In genomic region chr7:84022462-84022861, GRCm38 (mm10) we compare ENCODE assay signal across 12 mouse cellular contexts.
"Had no signal": no experiment of that assay in that cellular context is flagged by ENCODE, and none has a peak within 500 bp of the region (broad histone marks: within the 10 kb centered on the region; RNA-seq: fewer than 3 reads in every experiment).

No protein-coding gene starts in this region.

- DNase-seq: kidney, adult 18-20 months; kidney, postnatal 25 days; liver, embryonic 13.5 days; lung, embryonic 14.5 days; thymus, postnatal 25 days had no signal

- H3K4me2 ChIP-seq: liver, embryonic 13.5 days; lung, embryonic 14.5 days; midbrain, embryonic 12.5 days; midbrain, embryonic 15.5 days; neural tube, embryonic 13.5 days had no signal

- H3K27ac ChIP-seq: kidney, postnatal 0 days; liver, embryonic 13.5 days; macrophage; midbrain, embryonic 12.5 days; midbrain, embryonic 15.5 days; neural tube, embryonic 13.5 days had no signal

- H3K36me3 ChIP-seq: liver, embryonic 13.5 days; midbrain, embryonic 12.5 days; midbrain, embryonic 15.5 days; neural tube, embryonic 13.5 days had no signal

- H3K9ac ChIP-seq: liver, embryonic 13.5 days; lung, embryonic 14.5 days; midbrain, embryonic 12.5 days; midbrain, embryonic 15.5 days; neural tube, embryonic 13.5 days had no signal

- H3K9me3 ChIP-seq: liver, embryonic 13.5 days; midbrain, embryonic 12.5 days; midbrain, embryonic 15.5 days; neural tube, embryonic 13.5 days had no signal

- ATAC-seq: lung, postnatal 0 days; midbrain, embryonic 15.5 days had no signal

- H3K4me3 ChIP-seq: liver, embryonic 13.5 days; midbrain, embryonic 12.5 days; midbrain, embryonic 15.5 days; myocyte; neural tube, embryonic 13.5 days had no signal

- H3K4me1 ChIP-seq: liver, embryonic 13.5 days; midbrain, embryonic 12.5 days; midbrain, embryonic 15.5 days; neural tube, embryonic 13.5 days had no signal

- H3K27me3 ChIP-seq: liver, embryonic 13.5 days; midbrain, embryonic 12.5 days; midbrain, embryonic 15.5 days; neural tube, embryonic 13.5 days had no signal
